Mouse (Mus musculus) neural tube, embryonic 11.5 days (tissue): ENCODE results near the gene Gdpgp1. TPM values are rescaled to one million over a fixed set of nuclear protein-coding genes. Genes with fewer than 3 reads are reported as not detected.

Experiments
- ATAC-seq: fragments of 200-750 bp; cut with Nextera tagmentation; 2 replicates; pipeline ENCODE4 v1.8.0; 2017; ENCODE audit warnings: moderate number of reproducible peaks, mild to moderate bottlenecking, moderate TSS enrichment, moderate library complexity; ENCODE audit not compliant: insufficient read depth, low FRiP score, low TSS enrichment
- DNase-seq: peaks from one replicate; pipeline ENCODE4 v3.0.0-alpha.2; 2015; ENCODE audit warnings: low spot score
- H3K27ac ChIP-seq: fragments of 300-500 bp; sonication (generic); 2 replicates; pipeline ENCODE4 v1.5.1; 2014; ENCODE audit warnings: low read depth, mild to moderate bottlenecking, low read length
- H3K27me3 ChIP-seq: fragments of 300-500 bp; sonication (generic); 2 replicates; pipeline ENCODE4 v1.6.1; 2014; ENCODE audit warnings: mild to moderate bottlenecking, low read length, mixed read lengths; ENCODE audit not compliant: control insufficient read depth, insufficient read depth
- H3K36me3 ChIP-seq: fragments of 300-500 bp; sonication (generic); 2 replicates; pipeline ENCODE4 v1.6.1; 2014; ENCODE audit warnings: mild to moderate bottlenecking, low read length, moderate library complexity, mixed read lengths; ENCODE audit not compliant: control insufficient read depth, insufficient read depth
- H3K4me1 ChIP-seq: fragments of 300-500 bp; sonication (generic); 2 replicates; pipeline ENCODE4 v1.6.1; 2014; ENCODE audit warnings: low read length, mixed read lengths; ENCODE audit not compliant: control insufficient read depth, insufficient read depth
- H3K4me2 ChIP-seq: fragments of 300-500 bp; sonication (generic); 2 replicates; pipeline ENCODE4 v1.6.1; 2014; ENCODE audit warnings: low read depth, mild to moderate bottlenecking, moderate library complexity
- H3K4me3 ChIP-seq: fragments of 300-500 bp; sonication (generic); 2 replicates; pipeline ENCODE4 v1.5.1; 2014; ENCODE audit warnings: low read depth, low read length
- H3K9ac ChIP-seq: fragments of 300-500 bp; sonication (generic); 2 replicates; pipeline ENCODE4 v1.6.1; 2014; ENCODE audit warnings: mild to moderate bottlenecking, low read length
- H3K9me3 ChIP-seq: fragments of 300-500 bp; sonication (generic); 2 replicates; pipeline ENCODE4 v1.6.1; 2016; ENCODE audit warnings: low read length; ENCODE audit not compliant: control insufficient read depth
- WGBS: fragments of 180-500 bp; shearing (Covaris S2); extraction: QIAGEN DNeasy Blood & Tissue Kit; methylation state at CpG from one replicate; pipeline ENCODE4 v1.1.7; 2014; 5-methylcytosine and 5-hydroxymethylcytosine counted together
- polyA plus RNA-seq: library from polyadenylated mRNA; unstranded; fragments of >200 nt; fragmentation: Nextera tagmentation; extraction: Ambion mirVana; gene quantifications from 2 replicates; pipeline ENCODE4 v1.2.1, GENCODE M21; 2014

Gene Gdpgp1
- polyA plus RNA-seq, 1 experiment from 2014 or later, result 4.9 TPM

- Histone ChIP-seq H3K4me1 (peaks cover 26% of the 10 kb centered on the region), H3K27ac (peak overlapping the region; percentile 86; the same call in 1 of the 2 replicates), H3K27me3 (no peaks in the 10 kb centered on the region), H3K9ac (peak overlapping the region; percentile 80; the same call in 1 of the 2 replicates), H3K4me3 (peak overlapping the region; percentile 51; the same call in 1 of the 2 replicates), H3K9me3 (no peaks in the 10 kb centered on the region), H3K36me3 (no peaks in the 10 kb centered on the region), H3K4me2 (peak overlapping the region; percentile 73)
- 18% methylated on average over 4 of the region's 4 CpGs for WGBS
- ATAC-seq, result no peak
- no peak for DNase-seq
These were observed 35.3 kb upstream of the Gdpgp1 start for GRCm38 (mm10) chr7:80197371-80197770.

- H3K4me2 ChIP-seq, result peak overlapping the region; percentile 73
- H3K4me1 ChIP-seq, result peaks cover 20% of the 10 kb centered on the region
- no peaks in the 10 kb centered on the region for H3K9me3 ChIP-seq
- peak overlapping the region; percentile 80 for H3K9ac ChIP-seq
- H3K36me3 ChIP-seq, result no peaks in the 10 kb centered on the region
- DNase-seq, result peak; percentile 92
- under 1% methylated on average over 61 of the region's 74 CpGs for WGBS
- H3K4me3 ChIP-seq, result peak overlapping the region; percentile 51
- H3K27ac ChIP-seq, result peak overlapping the region; percentile 86
- peak; percentile 89 for ATAC-seq
- H3K27me3 ChIP-seq, result no peaks in the 10 kb centered on the region
These were observed 34.5 kb upstream of the Gdpgp1 start for GRCm38 (mm10) chr7:80197941-80198778.

DNA sequence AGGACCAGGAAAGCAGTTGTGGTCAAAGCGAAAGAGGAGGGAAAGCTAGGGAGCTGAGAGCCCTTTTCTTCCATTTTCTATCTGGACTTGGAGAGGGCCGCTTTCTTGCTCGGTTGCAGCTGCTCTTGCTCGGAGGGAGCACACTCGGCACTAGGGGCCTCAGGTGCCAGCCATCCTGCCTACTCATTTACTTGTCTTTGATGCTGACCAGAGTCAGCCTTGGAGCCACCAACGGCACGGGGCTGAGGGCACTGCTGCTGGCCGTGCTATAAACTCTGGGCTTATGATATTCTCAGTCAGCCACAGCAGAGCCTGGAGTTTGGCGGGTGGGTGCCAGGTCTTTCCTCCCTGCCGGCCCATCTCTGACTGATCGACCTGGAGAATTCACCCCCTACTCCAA lies 33.8 kb upstream of the Gdpgp1 start:
- H3K4me2 ChIP-seq, result peak overlapping the region; percentile 73
- WGBS, result under 1% methylated on average over 11 of the region's 11 CpGs
- ATAC-seq (0 out of 2 replicates have a peak, but pooled peaks have one; percentile 11), DNase-seq (no peak)
- peak overlapping the region; percentile 51 for H3K4me3 ChIP-seq
- no peaks in the 10 kb centered on the region for H3K9me3 ChIP-seq
- no peaks in the 10 kb centered on the region for H3K27me3 ChIP-seq
- H3K9ac ChIP-seq, result peak overlapping the region; percentile 80
- H3K27ac ChIP-seq, result peak overlapping the region; percentile 86
- H3K4me1 ChIP-seq, result peaks cover 20% of the 10 kb centered on the region
- H3K36me3 ChIP-seq, result no peaks in the 10 kb centered on the region

DNA sequence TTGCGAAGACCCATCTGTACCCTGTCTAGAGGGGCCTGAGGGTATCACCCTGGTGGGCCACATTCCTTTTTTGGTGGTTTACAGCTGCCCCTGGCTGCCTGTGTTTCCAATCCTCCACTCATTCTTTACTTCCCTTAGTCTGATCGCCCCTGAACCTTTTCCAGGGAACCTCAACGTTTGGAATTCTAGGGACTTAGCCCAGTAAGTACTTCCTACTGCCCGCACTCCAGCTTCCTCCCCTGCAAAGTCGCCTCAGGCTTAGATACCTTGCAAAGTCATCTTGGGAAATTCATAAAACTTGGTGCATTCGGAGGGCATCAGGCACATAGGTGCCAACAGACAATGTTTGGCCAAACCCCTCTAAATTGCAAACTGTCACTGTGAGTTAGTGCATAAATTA lies 33.4 kb upstream of the Gdpgp1 start:
- H3K36me3 ChIP-seq, result no peaks in the 10 kb centered on the region
- WGBS, result 34% methylated on average over 6 of the region's 6 CpGs
- ATAC-seq (no peak), DNase-seq (no peak)
- H3K4me1 ChIP-seq, result peaks cover 17% of the 10 kb centered on the region
- peak overlapping the region; percentile 73 for H3K4me2 ChIP-seq
- H3K27me3 ChIP-seq, result no peaks in the 10 kb centered on the region
- H3K27ac ChIP-seq, result peak overlapping the region; percentile 86
- H3K4me3 ChIP-seq, result peak overlapping the region; percentile 51
- H3K9me3 ChIP-seq, result no peaks in the 10 kb centered on the region
- H3K9ac ChIP-seq, result peak overlapping the region; percentile 80

- Histone ChIP-seq H3K27me3 (no peaks in the 10 kb centered on the region), H3K4me2 (0 out of 2 replicates have a peak overlapping the region, but pooled peaks have one; percentile 2), H3K9ac (no peak overlapping the region), H3K4me3 (peak overlapping the region; percentile 51; the same call in 1 of the 2 replicates), H3K9me3 (no peaks in the 10 kb centered on the region), H3K4me1 (peaks cover 17% of the 10 kb centered on the region), H3K36me3 (no peaks in the 10 kb centered on the region), H3K27ac (no peak overlapping the region)
- 64% methylated on average over 11 of the region's 11 CpGs for WGBS
- ATAC-seq (no peak), DNase-seq (no peak)
These were observed 32.6 kb upstream of the Gdpgp1 start for GRCm38 (mm10) chr7:80199851-80200587.

DNA sequence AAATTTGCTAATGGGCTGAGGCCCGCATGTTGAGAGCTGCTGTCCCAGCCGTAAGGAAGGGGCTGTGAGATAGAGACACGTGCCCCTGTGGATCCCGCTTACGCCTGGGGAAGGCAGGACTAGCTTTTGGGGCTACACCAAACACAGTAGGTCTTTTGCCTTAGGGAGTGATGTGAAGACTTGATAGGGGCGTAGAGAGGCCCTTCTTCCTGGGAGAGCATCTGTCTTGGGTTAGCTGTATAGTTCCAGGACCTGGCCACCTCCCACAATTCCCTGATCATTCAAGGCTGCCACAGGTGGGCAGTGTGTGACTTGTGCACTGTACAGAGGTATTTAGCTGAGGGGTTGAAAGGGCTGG lies 32.1 kb upstream of the Gdpgp1 start:
- no peak for DNase-seq
- Histone ChIP-seq H3K27me3 (no peaks in the 10 kb centered on the region), H3K4me3 (no peak overlapping the region), H3K36me3 (no peaks in the 10 kb centered on the region), H3K4me2 (no peak overlapping the region), H3K9ac (no peak overlapping the region), H3K27ac (no peak overlapping the region), H3K4me1 (peaks cover 17% of the 10 kb centered on the region), H3K9me3 (no peaks in the 10 kb centered on the region)
- WGBS, result 58% methylated on average over 6 of the region's 6 CpGs
- ATAC-seq, result no peak

GRCm38 (mm10) chr7:80200963-80201539 lies 31.6 kb upstream of the Gdpgp1 start:
- no peaks in the 10 kb centered on the region for H3K36me3 ChIP-seq
- DNase-seq, result no peak
- H3K4me2 ChIP-seq, result no peak overlapping the region
- H3K9ac ChIP-seq, result no peak overlapping the region
- H3K27ac ChIP-seq, result no peak overlapping the region
- no peak overlapping the region for H3K4me3 ChIP-seq
- no peaks in the 10 kb centered on the region for H3K9me3 ChIP-seq
- ATAC-seq, result no peak
- H3K27me3 ChIP-seq, result no peaks in the 10 kb centered on the region
- WGBS, result 89% methylated on average over 5 of the region's 5 CpGs
- H3K4me1 ChIP-seq, result peaks cover 17% of the 10 kb centered on the region

DNA sequence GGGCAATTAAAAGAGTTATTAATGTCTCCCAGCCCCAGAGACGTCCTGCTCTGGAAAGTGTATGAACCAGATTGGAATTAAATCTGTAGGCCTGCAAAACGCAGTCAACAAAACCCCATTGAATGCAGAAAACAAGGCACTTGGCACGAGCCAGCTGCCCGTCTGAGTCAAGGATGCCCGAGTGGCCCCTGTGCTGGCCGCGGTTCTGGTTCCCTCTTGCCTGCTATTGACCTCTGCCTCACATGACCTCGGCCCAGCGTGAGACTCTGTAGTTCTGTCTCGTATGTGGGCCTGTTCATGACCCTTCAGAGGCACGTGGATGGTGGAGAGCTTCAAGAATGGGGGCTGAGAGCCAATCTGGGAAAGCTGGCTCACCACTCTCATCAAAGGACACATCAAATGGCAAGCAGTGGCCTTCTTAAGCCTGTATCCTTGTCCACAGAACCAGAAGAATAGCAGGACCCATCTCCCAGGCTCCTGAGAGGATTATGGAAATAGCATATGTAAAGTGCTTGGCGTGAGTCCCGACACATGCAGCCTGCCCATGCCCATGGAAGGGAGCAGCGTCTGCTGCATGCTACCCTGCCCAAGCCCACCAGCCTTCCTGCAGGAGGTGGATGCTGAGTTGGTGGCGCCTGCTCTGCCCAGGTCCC lies 30.7 kb upstream of the Gdpgp1 start:
- H3K27ac ChIP-seq, result no peak overlapping the region
- no peak overlapping the region for H3K4me3 ChIP-seq
- no peaks in the 10 kb centered on the region for H3K27me3 ChIP-seq
- WGBS, result 90% methylated on average over 15 of the region's 15 CpGs
- ATAC-seq, result no peak
- H3K36me3 ChIP-seq, result no peaks in the 10 kb centered on the region
- H3K9ac ChIP-seq, result no peak overlapping the region
- DNase-seq, result no peak
- H3K4me2 ChIP-seq, result no peak overlapping the region
- peaks cover 17% of the 10 kb centered on the region for H3K4me1 ChIP-seq
- no peaks in the 10 kb centered on the region for H3K9me3 ChIP-seq
